Mouse (Mus musculus) bone marrow, adult 2 months (tissue): ENCODE data around the gene Grin2a.

Experiments used
- CTCF ChIP-seq: fragments of 200-500 bp; IDR thresholded peaks from 2 replicates; pipeline ENCODE4 v1.5.1; 2011; ENCODE audit warnings: low read length, control low read depth; ENCODE audit not compliant: control insufficient read depth, insufficient read depth
- POLR2A ChIP-seq: fragments of 200-500 bp; IDR thresholded peaks from 2 replicates; pipeline ENCODE4 v1.6.1; 2011; ENCODE audit warnings: low read depth, mild to moderate bottlenecking, control low read depth, low read length, borderline replicate concordance; ENCODE audit not compliant: control insufficient read depth

DNA sequence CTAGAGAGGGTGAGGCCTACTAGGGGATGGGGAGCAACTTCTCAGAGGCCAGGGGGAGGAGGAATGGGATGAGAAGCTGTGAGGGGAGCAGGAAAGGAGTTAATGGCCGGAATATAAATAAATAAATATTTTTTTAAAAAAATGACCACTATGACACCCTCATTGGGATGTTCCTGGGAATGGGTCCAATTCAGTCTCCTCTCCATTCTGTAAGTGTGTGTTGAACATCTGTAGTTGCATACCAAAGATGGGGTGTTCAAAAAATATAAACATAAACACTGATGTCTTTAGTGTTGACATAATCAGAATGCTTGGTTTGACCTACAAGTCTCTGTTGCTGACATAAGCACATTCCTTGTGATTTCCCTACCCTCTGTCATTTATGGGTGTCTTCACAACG, 298.2 kb downstream of the Grin2a start:
- TF ChIP-seq POLR2A = no peak
- TF ChIP-seq CTCF = no peak
